Mouse (Mus musculus): Measurements from ENCODE around the gene Cdh4. TPM values are rescaled to one million over a fixed set of nuclear protein-coding genes. Genes with fewer than 3 reads are reported as not detected.
A peak's percentile ranks its signal among the peaks of the same experiment; 100 is the strongest.

Cdh4 gene
- polyA plus RNA-seq, 1 experiment from 2014 or later = 3.2 TPM

DNA sequence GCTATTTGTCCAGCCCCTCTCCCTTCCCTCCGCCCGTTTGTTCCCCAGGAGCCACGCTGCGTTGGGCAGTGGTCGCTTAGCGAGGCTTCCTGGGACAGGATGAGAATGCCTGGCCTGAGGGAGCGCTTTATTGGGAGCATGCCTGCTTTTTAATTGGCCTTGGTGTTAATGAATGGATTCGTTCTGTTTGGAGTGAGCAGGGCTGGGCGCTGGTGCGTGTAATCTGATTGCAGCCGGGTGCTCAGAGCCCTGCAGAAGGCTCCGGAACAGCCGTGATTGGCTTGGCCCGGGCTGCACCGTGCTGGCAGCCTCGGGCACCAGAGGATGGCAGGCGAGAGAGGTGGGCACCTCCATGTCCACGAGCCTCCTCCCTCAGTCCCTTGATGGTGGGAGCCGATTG is 95.2 kb downstream of the Cdh4 start:
- ATAC-seq (ENCODE audit: insufficient number of reproducible peaks, low FRiP score, low TSS enrichment, low read depth) = peak; percentile 58; the same call in 1 of the 2 replicates
- Histone ChIP-seq H3K36me3 (ENCODE audit: control insufficient read depth, insufficient read depth, low read length) (no peaks in the 10 kb centered on the region), H3K27me3 (ENCODE audit: control insufficient read depth, insufficient read depth, low read length) (no peaks in the 10 kb centered on the region), H3K4me1 (ENCODE audit: control insufficient read depth, insufficient read depth, low read length) (peaks cover 23% of the 10 kb centered on the region), H3K9me3 (ENCODE audit: control insufficient read depth, low read length) (no peaks in the 10 kb centered on the region), H3K27ac (replicated peaks; ENCODE audit: low read depth, low read length) (no peak overlapping the region), H3K9ac (ENCODE audit: low read length) (no peak overlapping the region), H3K4me2 (ENCODE audit: low read depth, severe bottlenecking) (peak overlapping the region; percentile 20; the same call in 1 of the 2 replicates), H3K4me3 (ENCODE audit: low read depth, low read length) (no peak overlapping the region)
- WGBS = 3% methylated on average over 19 of the region's 19 CpGs
- peak; percentile 57 for DNase-seq (ENCODE audit: low spot score)

DNA sequence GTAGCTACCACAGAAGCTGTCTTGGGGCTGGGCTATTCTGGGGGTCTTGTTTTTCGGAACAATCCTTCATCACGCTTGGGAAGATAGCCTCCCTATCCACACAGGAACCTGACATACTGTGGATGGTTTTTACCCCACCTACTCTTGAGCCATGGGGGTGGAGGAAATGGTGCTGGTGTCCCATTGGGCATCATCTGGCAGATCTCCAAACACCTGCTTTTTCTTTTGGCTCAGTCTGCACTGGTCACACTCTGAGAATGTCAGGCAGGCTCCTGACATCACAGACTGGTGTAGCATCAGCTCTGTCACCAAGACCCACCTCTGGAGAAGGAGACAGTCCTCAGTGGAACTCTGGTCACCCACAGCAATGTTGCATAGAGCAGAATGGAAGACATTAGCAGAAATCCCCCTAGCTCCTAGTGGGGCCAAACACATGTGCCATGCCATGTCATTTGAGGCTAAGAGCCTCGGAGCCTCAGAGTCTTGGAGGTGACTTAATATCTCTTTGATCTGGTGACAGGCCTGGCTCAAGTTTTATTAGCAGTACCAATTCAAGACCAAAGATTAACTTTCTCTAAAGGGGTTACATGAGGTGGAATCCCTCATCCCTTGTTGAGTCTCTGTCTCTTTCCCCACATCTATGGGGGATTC is 95.7 kb downstream of the Cdh4 start:
- Histone ChIP-seq H3K9me3 (ENCODE audit: control insufficient read depth, low read length) (no peaks in the 10 kb centered on the region), H3K4me2 (ENCODE audit: low read depth, severe bottlenecking) (peak overlapping the region; percentile 20; the same call in 1 of the 2 replicates), H3K9ac (ENCODE audit: low read length) (no peak overlapping the region), H3K4me1 (ENCODE audit: control insufficient read depth, insufficient read depth, low read length) (peaks cover 23% of the 10 kb centered on the region), H3K27ac (replicated peaks; ENCODE audit: low read depth, low read length) (no peak overlapping the region), H3K4me3 (ENCODE audit: low read depth, low read length) (no peak overlapping the region), H3K36me3 (ENCODE audit: control insufficient read depth, insufficient read depth, low read length) (no peaks in the 10 kb centered on the region), H3K27me3 (ENCODE audit: control insufficient read depth, insufficient read depth, low read length) (no peaks in the 10 kb centered on the region)
- WGBS = 37% methylated on average over 3 of the region's 3 CpGs
- no peak for DNase-seq (ENCODE audit: low spot score)
- ATAC-seq (ENCODE audit: insufficient number of reproducible peaks, low FRiP score, low TSS enrichment, low read depth) = no peak

DNA sequence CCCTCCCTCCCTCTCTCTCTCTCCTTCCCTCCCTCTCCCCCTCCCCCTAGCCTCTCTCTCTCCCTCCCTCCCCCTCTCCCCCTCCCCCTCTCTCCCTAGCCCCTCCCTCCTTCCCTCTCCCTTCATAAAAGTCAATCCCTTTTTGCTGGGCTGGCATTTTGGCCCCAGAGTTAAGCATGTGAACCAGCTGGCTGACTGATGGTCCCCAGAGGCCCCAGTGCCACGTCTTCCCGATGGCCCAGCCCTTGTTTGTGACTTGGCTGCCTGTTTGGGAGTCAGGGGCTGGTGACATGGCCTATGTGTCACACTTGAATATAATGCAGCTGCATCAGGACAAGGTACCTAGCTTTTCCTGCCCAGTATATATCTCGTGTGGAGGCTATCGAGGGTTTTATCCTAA is 96.3 kb downstream of the Cdh4 start:
- WGBS = 39% methylated on average over 4 of the region's 4 CpGs
- DNase-seq (ENCODE audit: low spot score) (no peak), ATAC-seq (ENCODE audit: insufficient number of reproducible peaks, low FRiP score, low TSS enrichment, low read depth) (no peak)
- no peak overlapping the region for H3K4me3 ChIP-seq (ENCODE audit: low read depth, low read length)
- no peaks in the 10 kb centered on the region for H3K9me3 ChIP-seq (ENCODE audit: control insufficient read depth, low read length)
- peaks cover 23% of the 10 kb centered on the region for H3K4me1 ChIP-seq (ENCODE audit: control insufficient read depth, insufficient read depth, low read length)
- H3K36me3 ChIP-seq (ENCODE audit: control insufficient read depth, insufficient read depth, low read length) = no peaks in the 10 kb centered on the region
- no peak overlapping the region for H3K4me2 ChIP-seq (ENCODE audit: low read depth, severe bottlenecking)
- no peak overlapping the region for H3K27ac ChIP-seq (replicated peaks; ENCODE audit: low read depth, low read length)
- no peak overlapping the region for H3K9ac ChIP-seq (ENCODE audit: low read length)
- no peaks in the 10 kb centered on the region for H3K27me3 ChIP-seq (ENCODE audit: control insufficient read depth, insufficient read depth, low read length)

DNA sequence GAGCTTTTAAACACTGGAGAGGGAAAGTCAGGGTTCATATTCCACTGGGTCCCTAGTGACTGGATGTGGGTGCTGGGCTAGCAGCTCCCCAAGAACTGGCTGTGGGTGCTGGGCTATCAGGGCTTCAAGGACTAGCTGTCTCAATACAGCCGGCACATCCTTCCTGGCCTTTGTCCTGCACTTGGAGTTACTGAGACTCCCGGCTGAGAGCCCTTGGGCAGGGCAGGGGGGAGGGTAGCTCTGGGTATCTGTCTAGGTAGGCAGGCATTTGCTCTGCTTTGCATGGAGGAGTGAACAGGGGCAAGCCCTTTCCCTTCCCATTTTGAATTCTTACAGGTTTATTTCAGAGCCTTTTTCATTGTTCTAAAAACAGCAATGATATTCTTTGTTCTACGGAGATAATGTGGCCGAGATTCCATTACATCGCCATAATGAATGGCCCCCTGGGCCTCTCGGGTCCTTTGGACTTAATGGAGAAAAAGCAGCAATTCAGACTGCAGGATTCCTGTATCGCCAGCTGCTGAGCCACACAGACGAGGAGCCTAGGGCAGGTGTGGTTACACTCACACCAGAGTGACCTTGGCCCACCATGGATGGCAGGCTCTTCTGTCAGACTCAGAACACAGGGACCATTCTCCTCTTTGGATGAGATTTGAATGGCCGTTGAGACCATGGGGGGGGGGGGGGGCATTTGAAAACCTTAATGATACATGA is 97.5 kb downstream of the Cdh4 start:
- Histone ChIP-seq H3K9ac (ENCODE audit: low read length) (no peak overlapping the region), H3K4me1 (ENCODE audit: control insufficient read depth, insufficient read depth, low read length) (peaks cover 23% of the 10 kb centered on the region), H3K27me3 (ENCODE audit: control insufficient read depth, insufficient read depth, low read length) (no peaks in the 10 kb centered on the region), H3K4me2 (ENCODE audit: low read depth, severe bottlenecking) (no peak overlapping the region), H3K9me3 (ENCODE audit: control insufficient read depth, low read length) (no peaks in the 10 kb centered on the region), H3K4me3 (ENCODE audit: low read depth, low read length) (no peak overlapping the region), H3K27ac (replicated peaks; ENCODE audit: low read depth, low read length) (no peak overlapping the region), H3K36me3 (ENCODE audit: control insufficient read depth, insufficient read depth, low read length) (no peaks in the 10 kb centered on the region)
- DNase-seq (ENCODE audit: low spot score) (no peak), ATAC-seq (ENCODE audit: insufficient number of reproducible peaks, low FRiP score, low TSS enrichment, low read depth) (no peak)
- WGBS = 32% methylated on average over 9 of the region's 9 CpGs

DNA sequence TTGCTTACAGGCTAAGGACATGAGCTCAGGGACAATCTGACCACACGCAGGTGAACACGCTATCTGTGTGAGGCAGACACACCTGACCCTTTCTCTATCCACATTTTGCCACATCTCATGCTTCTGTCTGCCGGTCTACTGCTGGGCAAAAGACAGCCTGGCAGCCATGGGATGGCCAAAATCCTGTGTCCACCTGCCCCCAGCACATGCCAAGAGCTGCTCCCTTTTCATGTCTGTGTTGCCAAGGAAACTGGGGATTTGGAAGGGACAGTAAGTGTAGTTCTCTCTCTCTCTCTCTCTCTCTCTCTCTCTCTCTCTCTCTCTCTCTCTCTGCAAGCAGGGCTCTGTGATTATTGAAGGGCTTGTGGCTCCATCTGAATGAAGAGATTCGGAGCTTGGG is 98.9 kb downstream of the Cdh4 start:
- Histone ChIP-seq H3K4me2 (ENCODE audit: low read depth, severe bottlenecking) (no peak overlapping the region), H3K4me3 (ENCODE audit: low read depth, low read length) (no peak overlapping the region), H3K27me3 (ENCODE audit: control insufficient read depth, insufficient read depth, low read length) (no peaks in the 10 kb centered on the region), H3K27ac (replicated peaks; ENCODE audit: low read depth, low read length) (no peak overlapping the region), H3K4me1 (ENCODE audit: control insufficient read depth, insufficient read depth, low read length) (peaks cover 23% of the 10 kb centered on the region), H3K36me3 (ENCODE audit: control insufficient read depth, insufficient read depth, low read length) (no peaks in the 10 kb centered on the region), H3K9me3 (ENCODE audit: control insufficient read depth, low read length) (no peaks in the 10 kb centered on the region), H3K9ac (ENCODE audit: low read length) (no peak overlapping the region)
- DNase-seq (ENCODE audit: low spot score) (no peak), ATAC-seq (ENCODE audit: insufficient number of reproducible peaks, low FRiP score, low TSS enrichment, low read depth) (no peak)
- WGBS = 100% methylated on average over 4 of the region's 4 CpGs

DNA sequence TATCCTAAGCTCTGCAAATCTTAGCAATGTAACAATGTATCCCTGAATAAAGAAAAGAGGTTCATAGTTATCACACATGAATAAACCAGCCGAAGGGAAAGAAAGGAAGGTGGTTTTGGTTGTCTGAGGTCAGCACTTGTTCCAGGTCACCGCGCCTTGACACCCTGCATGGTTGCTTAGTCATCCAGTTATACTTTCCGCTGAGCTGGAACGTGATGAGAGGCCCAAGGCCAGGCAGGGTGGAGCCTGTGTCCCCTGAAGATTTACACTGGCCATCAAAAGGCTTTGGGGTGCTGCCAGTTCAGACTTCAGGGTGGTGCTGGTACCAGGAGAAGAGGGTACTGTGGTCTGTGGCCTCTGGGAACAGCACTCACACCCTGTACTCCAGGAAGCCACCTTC is 105.4 kb downstream of the Cdh4 start:
- no peak overlapping the region for H3K9ac ChIP-seq (ENCODE audit: low read length)
- DNase-seq (ENCODE audit: low spot score) (no peak), ATAC-seq (ENCODE audit: insufficient number of reproducible peaks, low FRiP score, low TSS enrichment, low read depth) (no peak)
- no peak overlapping the region for H3K27ac ChIP-seq (replicated peaks; ENCODE audit: low read depth, low read length)
- no peaks in the 10 kb centered on the region for H3K9me3 ChIP-seq (ENCODE audit: control insufficient read depth, low read length)
- H3K27me3 ChIP-seq (ENCODE audit: control insufficient read depth, insufficient read depth, low read length) = no peaks in the 10 kb centered on the region
- H3K4me3 ChIP-seq (ENCODE audit: low read depth, low read length) = no peak overlapping the region
- WGBS = 79% methylated on average over 5 of the region's 5 CpGs
- no peaks in the 10 kb centered on the region for H3K36me3 ChIP-seq (ENCODE audit: control insufficient read depth, insufficient read depth, low read length)
- H3K4me1 ChIP-seq (ENCODE audit: control insufficient read depth, insufficient read depth, low read length) = no peaks in the 10 kb centered on the region
- H3K4me2 ChIP-seq (ENCODE audit: low read depth, severe bottlenecking) = no peak overlapping the region

DNA sequence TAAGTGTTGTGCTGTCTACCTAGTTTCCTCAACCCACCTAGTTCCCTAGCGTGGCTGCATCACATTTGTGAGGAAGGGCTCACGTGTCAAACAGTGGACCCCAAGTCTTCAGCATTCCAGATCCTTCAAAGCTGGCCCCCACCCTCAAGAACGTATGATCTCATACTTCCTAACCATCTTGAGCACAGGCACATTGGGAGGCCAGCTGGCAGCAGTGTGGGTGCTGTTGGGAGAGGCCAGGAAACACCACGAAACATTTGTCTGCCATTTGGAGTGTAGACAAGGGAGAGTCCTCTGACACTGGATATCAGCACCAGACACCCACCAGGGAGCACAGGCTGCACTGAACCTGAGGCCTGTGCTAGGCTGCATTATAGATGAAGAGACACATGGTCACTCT is 113.7 kb downstream of the Cdh4 start:
- DNase-seq (ENCODE audit: low spot score) = no peak
- H3K27me3 ChIP-seq (ENCODE audit: control insufficient read depth, insufficient read depth, low read length) = no peaks in the 10 kb centered on the region
- H3K4me1 ChIP-seq (ENCODE audit: control insufficient read depth, insufficient read depth, low read length) = no peaks in the 10 kb centered on the region
- ATAC-seq (ENCODE audit: insufficient number of reproducible peaks, low FRiP score, low TSS enrichment, low read depth) = no peak
- no peaks in the 10 kb centered on the region for H3K36me3 ChIP-seq (ENCODE audit: control insufficient read depth, insufficient read depth, low read length)
- H3K9me3 ChIP-seq (ENCODE audit: control insufficient read depth, low read length) = no peaks in the 10 kb centered on the region
- H3K9ac ChIP-seq (ENCODE audit: low read length) = no peak overlapping the region
- no peak overlapping the region for H3K4me3 ChIP-seq (ENCODE audit: low read depth, low read length)
- H3K27ac ChIP-seq (replicated peaks; ENCODE audit: low read depth, low read length) = no peak overlapping the region
- WGBS = 83% methylated on average over 4 of the region's 4 CpGs
- H3K4me2 ChIP-seq (ENCODE audit: low read depth, severe bottlenecking) = no peak overlapping the region

DNA sequence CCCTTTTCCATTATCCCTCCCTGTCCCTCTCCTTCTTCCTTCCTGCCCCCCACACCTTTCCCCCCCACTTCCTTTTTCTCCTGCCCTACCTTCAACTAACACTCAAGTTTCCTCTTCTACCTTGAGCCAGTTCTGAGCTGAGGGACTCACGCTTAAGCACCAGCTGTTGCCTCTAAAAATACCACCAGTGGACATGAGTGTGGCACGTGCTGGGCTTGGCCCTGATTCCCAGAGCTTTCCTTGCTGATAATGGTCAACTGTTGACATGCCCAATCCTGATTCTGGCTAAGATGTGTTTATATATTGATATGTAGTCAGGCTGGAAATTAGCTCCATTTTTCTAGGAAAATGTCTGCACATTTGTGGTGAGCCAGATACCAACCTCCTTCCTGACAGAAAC is 120.1 kb downstream of the Cdh4 start:
- Histone ChIP-seq H3K4me2 (ENCODE audit: low read depth, severe bottlenecking) (no peak overlapping the region), H3K27me3 (ENCODE audit: control insufficient read depth, insufficient read depth, low read length) (no peaks in the 10 kb centered on the region), H3K4me3 (ENCODE audit: low read depth, low read length) (no peak overlapping the region), H3K27ac (replicated peaks; ENCODE audit: low read depth, low read length) (no peak overlapping the region), H3K4me1 (ENCODE audit: control insufficient read depth, insufficient read depth, low read length) (peaks cover 5% of the 10 kb centered on the region; the same call in 1 of the 2 replicates), H3K9ac (ENCODE audit: low read length) (no peak overlapping the region), H3K36me3 (ENCODE audit: control insufficient read depth, insufficient read depth, low read length) (no peaks in the 10 kb centered on the region), H3K9me3 (ENCODE audit: control insufficient read depth, low read length) (no peaks in the 10 kb centered on the region)
- 78% methylated on average over 2 of the region's 2 CpGs for WGBS
- DNase-seq (ENCODE audit: low spot score) = no peak
- ATAC-seq (ENCODE audit: insufficient number of reproducible peaks, low FRiP score, low TSS enrichment, low read depth) = no peak

All from limb, embryonic 11.5 days (tissue).